Mouse (Mus musculus) stomach, embryonic 16.5 days (tissue): ENCODE measurements around the gene Ttc22. TPM values are rescaled to one million over a fixed set of nuclear protein-coding genes. Genes with fewer than 3 reads are reported as not detected.
A peak's percentile ranks its signal among the peaks of the same experiment; 100 is the strongest.

Experiments used
- ATAC-seq: fragments of 200-750 bp; cut with Nextera tagmentation; 2 replicates; pipeline ENCODE4 v1.8.0; 2017; ENCODE audit warnings: moderate number of reproducible peaks, moderate TSS enrichment; ENCODE audit not compliant: insufficient read depth, low FRiP score
- H3K27ac ChIP-seq: fragments of 300-500 bp; sonication (generic); 2 replicates; pipeline ENCODE4 v1.5.1; 2014; ENCODE audit warnings: low read length
- H3K27me3 ChIP-seq: fragments of 300-500 bp; sonication (generic); 2 replicates; pipeline ENCODE4 v1.6.1; 2014; ENCODE audit warnings: low read length, control low read depth, mixed read lengths; ENCODE audit not compliant: control insufficient read depth, insufficient read depth
- H3K36me3 ChIP-seq: fragments of 300-500 bp; sonication (generic); 2 replicates; pipeline ENCODE4 v1.6.1; 2014; ENCODE audit warnings: low read length; ENCODE audit not compliant: control insufficient read depth, insufficient read depth
- H3K4me1 ChIP-seq: fragments of 300-500 bp; sonication (generic); 2 replicates; pipeline ENCODE4 v1.6.1; 2014; ENCODE audit warnings: low read length, control low read depth, mixed read lengths; ENCODE audit not compliant: control insufficient read depth, insufficient read depth
- H3K4me2 ChIP-seq: fragments of 300-500 bp; sonication (generic); 2 replicates; pipeline ENCODE4 v1.6.1; 2014; ENCODE audit warnings: low read depth, low read length, mixed read lengths
- H3K4me3 ChIP-seq: fragments of 300-500 bp; sonication (generic); replicated peaks from 2 replicates; pipeline ENCODE4 v1.5.1; 2014; ENCODE audit warnings: mild to moderate bottlenecking, low read length
- H3K9ac ChIP-seq: fragments of 300-500 bp; sonication (generic); 2 replicates; pipeline ENCODE4 v1.6.1; 2014; ENCODE audit warnings: low read length
- H3K9me3 ChIP-seq: fragments of 300-500 bp; sonication (generic); replicated peaks from 2 replicates; pipeline ENCODE4 v1.6.1; 2016; ENCODE audit warnings: low read length, control low read depth; ENCODE audit not compliant: control insufficient read depth
- WGBS: fragments of 180-500 bp; shearing (Covaris S2); extraction: QIAGEN DNeasy Blood & Tissue Kit; methylation state at CpG from one replicate; pipeline ENCODE4 v1.1.7; 2014; 5-methylcytosine and 5-hydroxymethylcytosine counted together
- polyA plus RNA-seq: library from polyadenylated mRNA; unstranded; fragments of >200 nt; fragmentation: Nextera tagmentation; extraction: Ambion mirVana; gene quantifications from 2 replicates; pipeline ENCODE4 v1.2.1, GENCODE M21; 2015

The Ttc22 gene
- polyA plus RNA-seq: 12.6 and 15.3 TPM in 2 replicates

GRCm38 (mm10) chr4:106622030-106622493, at the start of gene Ttc22:
TSS of gene Ttc22 (plus strand) at chr4:106622432.
- Histone ChIP-seq H3K9me3 (no peaks in the 10 kb centered on the region), H3K27ac (peak within 1 kb of the TSS; percentile 81), H3K9ac (peak within 1 kb of the TSS; percentile 60), H3K4me2 (peak within 1 kb of the TSS; percentile 57), H3K36me3 (no peaks in the 10 kb centered on the region), H3K27me3 (peaks cover 18% of the 10 kb centered on the region; the same call in 1 of the 2 replicates), H3K4me3 (peak within 1 kb of the TSS; percentile 47), H3K4me1 (peaks cover 4% of the 10 kb centered on the region)
- ATAC-seq: peak; percentile 84
- WGBS: 18% methylated on average over 16 of the region's 16 CpGs

- peaks cover 18% of the 10 kb centered on the region for H3K36me3 ChIP-seq
- no peak overlapping the region for H3K27ac ChIP-seq
- WGBS: 72% methylated on average over 8 of the region's 8 CpGs
- H3K4me1 ChIP-seq: no peaks in the 10 kb centered on the region
- H3K4me3 ChIP-seq: no peak overlapping the region
- no peak for ATAC-seq
- no peaks in the 10 kb centered on the region for H3K27me3 ChIP-seq
- no peak overlapping the region for H3K4me2 ChIP-seq
- no peaks in the 10 kb centered on the region for H3K9me3 ChIP-seq
- H3K9ac ChIP-seq: no peak overlapping the region
Measured at GRCm38 (mm10) chr4:106575022-106575421, 47.2 kb upstream of the Ttc22 start.

DNA sequence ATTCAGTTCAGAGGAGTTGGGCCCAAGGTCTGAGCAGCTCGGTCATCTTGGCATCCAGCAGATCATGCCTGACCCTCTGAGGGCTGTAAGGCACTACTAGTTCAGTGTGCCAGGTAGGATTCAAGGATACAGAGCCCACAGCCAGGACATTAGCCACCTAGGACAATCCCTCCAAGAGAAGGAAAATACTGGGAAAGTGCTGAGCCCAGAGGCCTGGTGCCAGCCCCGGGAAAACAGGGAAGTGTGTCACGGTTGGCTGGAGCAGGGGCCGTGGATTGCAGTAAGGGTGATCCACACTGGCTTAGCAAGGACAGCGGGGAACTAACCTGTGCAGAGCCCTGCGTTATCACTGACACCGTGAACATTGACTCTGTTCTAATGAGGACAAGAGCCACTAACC, 44.7 kb upstream of the Ttc22 start:
- WGBS: 84% methylated on average over 7 of the region's 7 CpGs

DNA sequence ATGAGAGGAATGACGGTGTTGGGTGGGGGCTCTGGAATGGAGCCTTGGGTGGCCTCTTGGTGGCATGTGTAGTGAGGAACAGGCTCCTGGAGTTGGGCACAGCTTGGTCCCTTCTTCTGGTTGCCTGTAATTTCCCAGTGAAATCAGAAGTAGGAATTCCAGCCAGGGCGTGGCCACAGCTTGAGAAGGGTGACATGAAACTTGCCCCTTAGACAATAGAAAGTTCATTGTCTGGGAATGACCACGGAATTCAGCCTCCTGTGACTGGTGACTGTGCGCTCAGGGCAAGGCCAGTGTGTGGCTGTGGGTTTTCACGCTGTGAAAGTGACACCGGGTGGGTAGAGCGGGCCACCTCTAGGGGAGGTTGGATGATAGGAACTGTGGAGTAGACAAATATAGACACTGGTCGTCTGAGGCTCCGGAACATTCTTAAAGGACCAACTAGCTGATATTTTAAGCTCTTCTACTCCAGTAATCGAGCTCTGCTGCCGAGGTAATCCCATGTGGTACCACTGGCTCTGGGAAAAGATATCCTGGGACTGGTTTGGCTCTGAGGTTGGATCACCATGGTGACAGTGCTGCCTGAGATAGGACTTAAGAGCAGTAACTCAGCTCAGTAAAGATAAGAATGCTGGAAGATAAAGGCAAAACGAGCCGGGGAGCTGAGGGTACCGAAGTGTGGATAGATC, 40.9 kb upstream of the Ttc22 start:
- no peak overlapping the region for H3K9ac ChIP-seq
- no peak overlapping the region for H3K4me2 ChIP-seq
- no peaks in the 10 kb centered on the region for H3K9me3 ChIP-seq
- no peaks in the 10 kb centered on the region; the same call in 1 of the 2 replicates for H3K4me1 ChIP-seq
- peak overlapping the region; percentile 80 for H3K27ac ChIP-seq
- ATAC-seq: no peak
- peaks cover 15% of the 10 kb centered on the region for H3K36me3 ChIP-seq
- WGBS: 73% methylated on average over 14 of the region's 14 CpGs
- H3K4me3 ChIP-seq: no peak overlapping the region
- H3K27me3 ChIP-seq: no peaks in the 10 kb centered on the region

More for the DNA sequence above, 44.7 kb upstream of the Ttc22 start:
- H3K27me3 ChIP-seq: no peaks in the 10 kb centered on the region
- no peaks in the 10 kb centered on the region; the same call in 1 of the 2 replicates for H3K4me1 ChIP-seq
- no peak overlapping the region for H3K9ac ChIP-seq
- peaks cover 18% of the 10 kb centered on the region for H3K36me3 ChIP-seq
- no peak overlapping the region for H3K27ac ChIP-seq
- no peaks in the 10 kb centered on the region for H3K9me3 ChIP-seq
- H3K4me2 ChIP-seq: no peak overlapping the region
- no peak overlapping the region for H3K4me3 ChIP-seq
- no peak for ATAC-seq

GRCm38 (mm10) chr4:106581865-106582204, 40.4 kb upstream of the Ttc22 start:
- peaks cover 20% of the 10 kb centered on the region for H3K36me3 ChIP-seq

GRCm38 (mm10) chr4:106582428-106583153, 39.6 kb upstream of the Ttc22 start:
- no peak overlapping the region for H3K4me3 ChIP-seq
- ATAC-seq: peak; percentile 85
- no peaks in the 10 kb centered on the region; the same call in 1 of the 2 replicates for H3K4me1 ChIP-seq
- 0 out of 2 replicates have a peak overlapping the region, but pooled peaks have one; percentile 22 for H3K9ac ChIP-seq
- H3K27me3 ChIP-seq: no peaks in the 10 kb centered on the region
- no peak overlapping the region for H3K4me2 ChIP-seq
- WGBS: 56% methylated on average over 12 of the region's 12 CpGs
- H3K36me3 ChIP-seq: peaks cover 23% of the 10 kb centered on the region
- H3K27ac ChIP-seq: peak overlapping the region; percentile 80
- no peaks in the 10 kb centered on the region for H3K9me3 ChIP-seq

More at GRCm38 (mm10) chr4:106581865-106582204, 40.4 kb upstream of the Ttc22 start:
- H3K9ac ChIP-seq: no peak overlapping the region
- H3K4me1 ChIP-seq: no peaks in the 10 kb centered on the region; the same call in 1 of the 2 replicates
- ATAC-seq: no peak
- H3K9me3 ChIP-seq: no peaks in the 10 kb centered on the region
- WGBS: 77% methylated on average over 15 of the region's 15 CpGs
- no peak overlapping the region for H3K4me3 ChIP-seq
- H3K27me3 ChIP-seq: no peaks in the 10 kb centered on the region
- peak overlapping the region; percentile 80 for H3K27ac ChIP-seq
- no peak overlapping the region for H3K4me2 ChIP-seq

DNA sequence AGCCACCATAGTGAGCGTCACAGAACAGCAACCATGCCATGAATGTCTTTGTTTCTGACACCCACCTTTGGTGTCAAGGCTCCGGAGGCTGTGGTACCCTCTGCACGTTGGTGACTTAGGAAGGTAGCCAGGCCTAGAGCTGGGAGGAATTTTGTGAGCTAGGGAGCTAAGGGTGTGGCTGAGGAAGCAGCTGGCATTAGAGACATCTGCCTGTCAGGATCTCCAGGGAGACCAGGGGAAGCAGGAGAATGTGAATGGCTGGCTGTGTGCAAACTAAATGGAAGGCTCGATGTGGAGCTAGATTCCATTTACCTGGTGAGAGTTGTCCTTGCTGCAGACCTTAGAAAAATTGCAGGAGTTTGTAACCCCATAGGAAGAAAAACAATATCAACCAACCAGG, 37.6 kb upstream of the Ttc22 start:
- no peaks in the 10 kb centered on the region for H3K27me3 ChIP-seq
- H3K4me1 ChIP-seq: no peaks in the 10 kb centered on the region; the same call in 1 of the 2 replicates
- WGBS: 87% methylated on average over 4 of the region's 4 CpGs
- ATAC-seq: no peak
- H3K27ac ChIP-seq: no peak overlapping the region
- H3K4me3 ChIP-seq: no peak overlapping the region
- no peaks in the 10 kb centered on the region for H3K9me3 ChIP-seq
- H3K9ac ChIP-seq: no peak overlapping the region
- no peak overlapping the region for H3K4me2 ChIP-seq
- H3K36me3 ChIP-seq: peaks cover 19% of the 10 kb centered on the region

- H3K27me3 ChIP-seq: no peaks in the 10 kb centered on the region
- H3K9ac ChIP-seq: no peak overlapping the region
- H3K27ac ChIP-seq: no peak overlapping the region
- no peak overlapping the region for H3K4me3 ChIP-seq
- no peak for ATAC-seq
- no peaks in the 10 kb centered on the region; the same call in 1 of the 2 replicates for H3K4me1 ChIP-seq
- peaks cover 19% of the 10 kb centered on the region for H3K36me3 ChIP-seq
- H3K4me2 ChIP-seq: no peak overlapping the region
- 88% methylated on average over 6 of the region's 6 CpGs for WGBS
- no peaks in the 10 kb centered on the region for H3K9me3 ChIP-seq
Measured at GRCm38 (mm10) chr4:106587075-106587474, 35.2 kb upstream of the Ttc22 start.

DNA sequence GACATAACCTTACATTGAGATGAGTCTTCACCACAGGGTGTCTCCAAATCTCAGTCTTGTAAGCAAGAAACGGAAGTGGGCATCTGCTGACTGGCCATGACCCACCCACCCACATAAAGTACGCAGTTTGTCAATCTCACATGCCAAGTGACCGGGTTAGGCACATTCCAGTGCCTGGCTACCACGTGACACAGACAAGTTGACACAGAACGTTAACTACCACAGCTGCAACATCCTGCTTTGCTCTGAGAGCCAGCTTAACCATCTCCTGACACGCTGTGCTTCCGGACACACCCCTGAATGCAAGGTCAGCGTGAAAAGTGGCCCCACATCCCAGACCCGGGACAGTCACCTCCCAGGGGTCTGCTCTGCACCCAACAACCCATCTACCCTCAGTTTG, 32.1 kb upstream of the Ttc22 start:
- no peak overlapping the region for H3K4me2 ChIP-seq
- ATAC-seq: no peak; the same call in 1 of the 2 replicates
- H3K9ac ChIP-seq: no peak overlapping the region
- H3K4me1 ChIP-seq: no peaks in the 10 kb centered on the region
- 54% methylated on average over 9 of the region's 9 CpGs for WGBS
- peaks cover 19% of the 10 kb centered on the region for H3K36me3 ChIP-seq
- no peak overlapping the region for H3K4me3 ChIP-seq
- H3K27ac ChIP-seq: no peak overlapping the region
- H3K27me3 ChIP-seq: no peaks in the 10 kb centered on the region
- no peaks in the 10 kb centered on the region for H3K9me3 ChIP-seq
